Mouse (Mus musculus): Measurements from ENCODE around the gene Fars2. TPM values are rescaled to one million over a fixed set of nuclear protein-coding genes. Genes with fewer than 3 reads are reported as not detected.

Gene Fars2
- polyA plus RNA-seq, 1 experiment, result 19.4 TPM

- H3K27ac ChIP-seq (ENCODE audit: insufficient read depth, low read length), result no peak overlapping the region
- DNase-seq (ENCODE audit: low read depth in 1 of 2, low spot score in 2 of 2), result no peak
- no peaks in the 10 kb centered on the region for H3K36me3 ChIP-seq (ENCODE audit: control insufficient read depth, insufficient read depth, low read length)
- H3K4me3 ChIP-seq (ENCODE audit: extremely low read depth, insufficient read depth, insufficient read length), result no peak overlapping the region
- H3K27me3 ChIP-seq (ENCODE audit: control insufficient read depth, insufficient read depth, low read length), result no peaks in the 10 kb centered on the region
- no peaks in the 10 kb centered on the region for H3K4me1 ChIP-seq (ENCODE audit: control insufficient read depth, insufficient read depth, insufficient read length)
- no peak for TF ChIP-seq POLR2A (IDR thresholded peaks at IDR 0.05; ENCODE audit: low read depth, low read length)
- 75% methylated on average over 3 of the region's 3 CpGs for WGBS
Observed at GRCm38 (mm10) chr13:36707088-36707690, 590.0 kb downstream of the Fars2 start.

GRCm38 (mm10) chr13:36714101-36714500, 596.9 kb downstream of the Fars2 start:
- no peak overlapping the region for H3K4me3 ChIP-seq (ENCODE audit: extremely low read depth, insufficient read depth, insufficient read length)
- H3K27ac ChIP-seq (ENCODE audit: insufficient read depth, low read length), result no peak overlapping the region
- WGBS, result 85% methylated on average over 2 of the region's 2 CpGs
- TF ChIP-seq CTCF (IDR thresholded peaks at IDR 0.05; ENCODE audit: extremely low read depth, insufficient read depth, insufficient read length, insufficient replicate concordance), result no peak
- TF ChIP-seq POLR2A (IDR thresholded peaks at IDR 0.05; ENCODE audit: low read depth, low read length), result no peak
- DNase-seq (ENCODE audit: low read depth in 1 of 2, low spot score in 2 of 2), result no peak
- no peaks in the 10 kb centered on the region for H3K27me3 ChIP-seq (ENCODE audit: control insufficient read depth, insufficient read depth, low read length)
- H3K36me3 ChIP-seq (ENCODE audit: control insufficient read depth, insufficient read depth, low read length), result no peaks in the 10 kb centered on the region
- no peaks in the 10 kb centered on the region for H3K4me1 ChIP-seq (ENCODE audit: control insufficient read depth, insufficient read depth, insufficient read length)

- no peaks in the 10 kb centered on the region for H3K4me1 ChIP-seq (ENCODE audit: control insufficient read depth, insufficient read depth, insufficient read length)
- no peaks in the 10 kb centered on the region for H3K36me3 ChIP-seq (ENCODE audit: control insufficient read depth, insufficient read depth, low read length)
- H3K27ac ChIP-seq (ENCODE audit: insufficient read depth, low read length), result no peak overlapping the region
- H3K27me3 ChIP-seq (ENCODE audit: control insufficient read depth, insufficient read depth, low read length), result 0 out of 2 replicates have a peak, but pooled peaks cover 1% of the 10 kb centered on the region
- WGBS, result 78% methylated on average over 2 of the region's 2 CpGs
- TF ChIP-seq CTCF (IDR thresholded peaks at IDR 0.05; ENCODE audit: extremely low read depth, insufficient read depth, insufficient read length, insufficient replicate concordance), result no peak
- TF ChIP-seq POLR2A (IDR thresholded peaks at IDR 0.05; ENCODE audit: low read depth, low read length), result no peak
- no peak overlapping the region for H3K4me3 ChIP-seq (ENCODE audit: extremely low read depth, insufficient read depth, insufficient read length)
- no peak for DNase-seq (ENCODE audit: low read depth in 1 of 2, low spot score in 2 of 2)
Observed at GRCm38 (mm10) chr13:36716708-36717107, 599.5 kb downstream of the Fars2 start.

GRCm38 (mm10) chr13:36717376-36717775, 600.2 kb downstream of the Fars2 start:
- TF ChIP-seq CTCF (IDR thresholded peaks at IDR 0.05; ENCODE audit: extremely low read depth, insufficient read depth, insufficient read length, insufficient replicate concordance) (no peak), POLR2A (IDR thresholded peaks at IDR 0.05; ENCODE audit: low read depth, low read length) (no peak)
- no peak for DNase-seq (ENCODE audit: low read depth in 1 of 2, low spot score in 2 of 2)
- 0 out of 2 replicates have a peak, but pooled peaks cover 1% of the 10 kb centered on the region for H3K27me3 ChIP-seq (ENCODE audit: control insufficient read depth, insufficient read depth, low read length)
- no peak overlapping the region for H3K27ac ChIP-seq (ENCODE audit: insufficient read depth, low read length)
- H3K36me3 ChIP-seq (ENCODE audit: control insufficient read depth, insufficient read depth, low read length), result no peaks in the 10 kb centered on the region
- WGBS, result 58% methylated on average over 3 of the region's 3 CpGs
- no peak overlapping the region for H3K4me3 ChIP-seq (ENCODE audit: extremely low read depth, insufficient read depth, insufficient read length)
- no peaks in the 10 kb centered on the region for H3K4me1 ChIP-seq (ENCODE audit: control insufficient read depth, insufficient read depth, insufficient read length)

GRCm38 (mm10) chr13:36720297-36721017, 603.2 kb downstream of the Fars2 start:
- no peak for TF ChIP-seq CTCF (IDR thresholded peaks at IDR 0.05; ENCODE audit: extremely low read depth, insufficient read depth, insufficient read length, insufficient replicate concordance)
- TF ChIP-seq POLR2A (IDR thresholded peaks at IDR 0.05; ENCODE audit: low read depth, low read length), result no peak
- Histone ChIP-seq H3K4me3 (ENCODE audit: extremely low read depth, insufficient read depth, insufficient read length) (no peak overlapping the region), H3K27ac (ENCODE audit: insufficient read depth, low read length) (no peak overlapping the region), H3K4me1 (ENCODE audit: control insufficient read depth, insufficient read depth, insufficient read length) (no peaks in the 10 kb centered on the region), H3K27me3 (ENCODE audit: control insufficient read depth, insufficient read depth, low read length) (peaks cover 23% of the 10 kb centered on the region), H3K36me3 (ENCODE audit: control insufficient read depth, insufficient read depth, low read length) (no peaks in the 10 kb centered on the region)
- WGBS, result 91% methylated on average over 5 of the region's 5 CpGs
- no peak for DNase-seq (ENCODE audit: low read depth in 1 of 2, low spot score in 2 of 2)

GRCm38 (mm10) chr13:36722309-36722708, 605.1 kb downstream of the Fars2 start:
- Histone ChIP-seq H3K36me3 (ENCODE audit: control insufficient read depth, insufficient read depth, low read length) (no peaks in the 10 kb centered on the region), H3K27me3 (ENCODE audit: control insufficient read depth, insufficient read depth, low read length) (peaks cover 28% of the 10 kb centered on the region), H3K4me1 (ENCODE audit: control insufficient read depth, insufficient read depth, insufficient read length) (no peaks in the 10 kb centered on the region), H3K27ac (ENCODE audit: insufficient read depth, low read length) (no peak overlapping the region), H3K4me3 (ENCODE audit: extremely low read depth, insufficient read depth, insufficient read length) (no peak overlapping the region)
- no peak for DNase-seq (ENCODE audit: low read depth in 1 of 2, low spot score in 2 of 2)
- TF ChIP-seq POLR2A (IDR thresholded peaks at IDR 0.05; ENCODE audit: low read depth, low read length), result no peak
- TF ChIP-seq CTCF (IDR thresholded peaks at IDR 0.05; ENCODE audit: extremely low read depth, insufficient read depth, insufficient read length, insufficient replicate concordance), result no peak

- Histone ChIP-seq H3K4me3 (ENCODE audit: extremely low read depth, insufficient read depth, insufficient read length) (no peak overlapping the region), H3K4me1 (ENCODE audit: control insufficient read depth, insufficient read depth, insufficient read length) (no peaks in the 10 kb centered on the region), H3K27ac (ENCODE audit: insufficient read depth, low read length) (no peak overlapping the region), H3K27me3 (ENCODE audit: control insufficient read depth, insufficient read depth, low read length) (peaks cover 30% of the 10 kb centered on the region), H3K36me3 (ENCODE audit: control insufficient read depth, insufficient read depth, low read length) (no peaks in the 10 kb centered on the region)
- WGBS, result 12% methylated on average over 15 of the region's 15 CpGs
- DNase-seq (ENCODE audit: low read depth in 1 of 2, low spot score in 2 of 2), result no peak
- TF ChIP-seq CTCF (IDR thresholded peaks at IDR 0.05; ENCODE audit: extremely low read depth, insufficient read depth, insufficient read length, insufficient replicate concordance), result no peak
- TF ChIP-seq POLR2A (IDR thresholded peaks at IDR 0.05; ENCODE audit: low read depth, low read length), result no peak
Observed at GRCm38 (mm10) chr13:36723726-36724300, 606.6 kb downstream of the Fars2 start.

Data from spleen, adult 2 months (tissue).